Mouse (Mus musculus) embryonic facial prominence, embryonic 13.5 days (tissue): ENCODE measurements around the gene Mst1r. TPM values are rescaled to one million over a fixed set of nuclear protein-coding genes. Genes with fewer than 3 reads are reported as not detected.

Source experiments
- ATAC-seq: fragments of 200-750 bp; cut with Nextera tagmentation; 2 replicates; pipeline ENCODE4 v1.8.0; 2017; ENCODE audit warnings: low read depth; ENCODE audit not compliant: insufficient number of reproducible peaks, insufficient read depth, low FRiP score, low TSS enrichment
- H3K27ac ChIP-seq: fragments of 300-500 bp; sonication (generic); 2 replicates; pipeline ENCODE4 v1.5.1; 2015; ENCODE audit warnings: moderate library complexity, mild to moderate bottlenecking, inconsistent platforms
- H3K27me3 ChIP-seq: fragments of 300-500 bp; sonication (generic); 2 replicates; pipeline ENCODE4 v1.6.1; 2015; ENCODE audit warnings: mild to moderate bottlenecking, inconsistent platforms
- H3K36me3 ChIP-seq: fragments of 300-500 bp; sonication (generic); 2 replicates; pipeline ENCODE4 v1.6.1; 2015; ENCODE audit warnings: mild to moderate bottlenecking, inconsistent platforms
- H3K4me1 ChIP-seq: fragments of 300-500 bp; sonication (generic); 2 replicates; pipeline ENCODE4 v1.6.1; 2015; ENCODE audit warnings: inconsistent platforms
- H3K4me2 ChIP-seq: fragments of 300-500 bp; sonication (generic); 2 replicates; pipeline ENCODE4 v1.6.1; 2015; ENCODE audit warnings: moderate library complexity, mild to moderate bottlenecking, inconsistent platforms
- H3K4me3 ChIP-seq: fragments of 300-500 bp; sonication (generic); 2 replicates; pipeline ENCODE4 v1.5.1; 2015; ENCODE audit warnings: mild to moderate bottlenecking, inconsistent platforms
- H3K9ac ChIP-seq: fragments of 300-500 bp; sonication (generic); 2 replicates; pipeline ENCODE4 v1.6.1; 2015; ENCODE audit warnings: mild to moderate bottlenecking, inconsistent platforms
- H3K9me3 ChIP-seq: fragments of 300-500 bp; sonication (generic); 2 replicates; pipeline ENCODE4 v1.6.1; 2016; ENCODE audit warnings: inconsistent platforms
- WGBS: fragments of 180-500 bp; shearing (Covaris S2); methylation state at CpG from one replicate; pipeline ENCODE4 v1.1.7; 2015; ENCODE audit warnings: mixed read lengths; 5-methylcytosine and 5-hydroxymethylcytosine counted together
- polyA plus RNA-seq: library from polyadenylated mRNA; unstranded; fragments of >200 nt; fragmentation: Nextera tagmentation; extraction: Ambion mirVana; gene quantifications from 2 replicates; pipeline ENCODE4 v1.2.1, GENCODE M21; 2015

Gene Mst1r
- polyA plus RNA-seq, 1 experiment from 2014 or later, result 5.1 TPM

DNA sequence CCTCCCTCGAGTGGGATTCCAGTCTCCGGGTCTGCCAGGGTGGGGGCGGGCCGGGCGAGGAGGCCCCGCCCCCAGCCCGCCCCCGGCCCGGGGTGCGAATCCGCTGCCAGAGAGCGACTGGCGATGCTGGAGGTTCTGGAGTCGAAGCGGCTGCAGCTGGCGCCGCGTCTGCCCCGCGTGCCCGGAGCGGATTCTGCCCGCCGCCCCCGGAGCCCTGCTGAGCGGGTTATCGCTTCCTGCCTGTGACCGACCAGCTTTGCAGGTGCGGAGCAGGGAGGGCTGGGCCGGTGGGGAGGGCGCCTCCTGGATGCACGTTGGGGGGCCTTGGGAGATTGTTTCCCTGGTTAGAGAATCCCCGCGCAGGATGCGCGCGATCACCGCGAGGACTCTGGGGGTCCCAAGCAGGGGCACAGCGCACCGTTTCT lies 29.1 kb downstream of the Mst1r start:
- H3K4me1 ChIP-seq, result peaks cover 25% of the 10 kb centered on the region
- peak overlapping the region; percentile 97 for H3K4me2 ChIP-seq
- H3K9ac ChIP-seq, result peak overlapping the region; percentile 75
- peaks cover 48% of the 10 kb centered on the region for H3K27me3 ChIP-seq
- peak overlapping the region; percentile 59 for H3K4me3 ChIP-seq
- H3K27ac ChIP-seq, result no peak overlapping the region
- ATAC-seq, result no peak
- H3K36me3 ChIP-seq, result no peaks in the 10 kb centered on the region
- H3K9me3 ChIP-seq, result no peaks in the 10 kb centered on the region
- WGBS, result under 1% methylated on average over 40 of the region's 41 CpGs

DNA sequence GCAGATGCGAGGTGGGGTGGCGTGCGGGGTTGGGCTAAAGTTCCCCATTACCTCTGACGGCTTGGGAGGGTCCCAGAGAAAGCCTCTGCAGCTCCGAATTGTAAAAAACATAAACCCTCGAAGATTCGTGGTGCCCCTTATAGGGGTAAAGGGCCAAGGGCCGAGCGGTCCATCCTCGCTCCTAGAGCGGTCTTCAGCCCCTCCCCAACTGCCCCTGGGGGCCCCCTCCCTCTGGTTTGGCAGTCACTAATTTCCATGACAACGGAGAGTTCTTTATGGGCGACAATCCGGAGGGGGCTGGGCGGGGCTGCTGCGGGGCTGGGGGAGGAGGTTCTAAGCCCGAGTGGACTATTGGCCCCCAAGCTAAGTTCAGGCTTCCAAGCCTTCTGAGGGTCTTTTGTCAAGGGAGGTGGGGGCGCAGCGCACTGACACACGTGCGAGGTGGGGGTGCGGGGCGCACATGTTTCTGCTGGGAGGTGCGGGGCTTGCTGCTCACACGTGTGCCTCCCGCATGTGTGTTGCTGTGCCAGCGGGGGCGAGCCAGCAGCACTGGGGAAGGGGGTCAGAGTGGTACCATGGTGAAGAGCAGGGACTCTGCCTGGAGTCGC lies 29.6 kb downstream of the Mst1r start:
- Histone ChIP-seq H3K9ac (peak overlapping the region; percentile 75), H3K4me2 (peak overlapping the region; percentile 97), H3K27ac (no peak overlapping the region), H3K4me3 (peak overlapping the region; percentile 59), H3K9me3 (no peaks in the 10 kb centered on the region), H3K4me1 (peaks cover 25% of the 10 kb centered on the region), H3K27me3 (peaks cover 50% of the 10 kb centered on the region), H3K36me3 (no peaks in the 10 kb centered on the region)
- under 1% methylated on average over 29 of the region's 29 CpGs for WGBS
- ATAC-seq, result peak; percentile 26; the same call in 1 of the 2 replicates

GRCm38 (mm10) chr9:107936831-107937230 lies 30.2 kb downstream of the Mst1r start:
- peaks cover 50% of the 10 kb centered on the region for H3K27me3 ChIP-seq
- no peak for ATAC-seq
- H3K4me2 ChIP-seq, result peak overlapping the region; percentile 97
- H3K4me3 ChIP-seq, result peak overlapping the region; percentile 59
- H3K27ac ChIP-seq, result no peak overlapping the region
- WGBS, result 10% methylated on average over 3 of the region's 3 CpGs
- 0 out of 2 replicates have a peak overlapping the region, but pooled peaks have one; percentile 75 for H3K9ac ChIP-seq
- H3K4me1 ChIP-seq, result peaks cover 25% of the 10 kb centered on the region
- H3K36me3 ChIP-seq, result no peaks in the 10 kb centered on the region
- H3K9me3 ChIP-seq, result no peaks in the 10 kb centered on the region

DNA sequence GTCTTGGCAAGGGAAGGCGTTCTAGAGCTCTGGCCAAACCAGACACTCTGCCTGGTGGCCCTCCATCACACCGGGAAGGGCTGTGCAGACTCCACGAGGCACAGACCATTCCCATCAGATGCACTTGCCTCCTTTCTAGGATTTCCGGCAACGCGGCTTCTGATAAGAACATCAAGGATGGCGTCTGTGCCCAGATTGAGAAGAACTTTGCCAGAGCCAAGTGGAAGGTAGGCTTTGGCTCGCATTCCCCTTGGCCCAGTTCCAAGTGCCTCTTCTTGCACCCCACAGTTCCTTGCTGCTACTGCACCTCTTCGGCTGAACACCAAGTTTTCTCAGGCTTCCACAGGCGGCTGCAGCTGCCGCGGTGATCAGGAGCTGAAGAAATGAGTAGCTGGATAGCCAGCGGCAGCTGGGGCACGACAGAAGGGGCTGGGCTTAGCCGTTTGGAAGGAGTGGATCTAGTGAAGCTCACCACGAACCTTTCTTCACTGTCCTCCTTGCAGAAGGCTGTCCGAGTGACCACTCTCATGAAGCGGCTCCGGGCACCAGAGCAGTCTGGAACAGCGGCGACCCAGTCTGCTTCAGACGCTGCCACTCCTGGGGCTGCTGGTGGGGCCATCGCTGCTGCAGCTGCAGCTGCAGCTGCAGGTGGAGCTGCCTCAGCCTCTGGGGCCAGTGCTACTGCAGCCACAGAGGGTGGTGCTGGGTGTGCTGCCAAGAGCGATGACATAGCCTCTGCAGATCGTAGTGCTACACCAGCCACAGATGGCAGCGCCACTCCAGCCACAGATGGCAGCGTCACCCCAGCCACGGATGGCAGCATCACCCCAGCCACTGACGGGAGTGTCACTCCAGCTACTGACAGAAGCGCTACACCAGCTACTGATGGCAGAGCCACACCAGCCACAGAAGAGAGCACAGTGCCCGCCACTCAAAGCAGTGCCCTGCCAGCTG lies 40.8 kb downstream of the Mst1r start:
- H3K9ac ChIP-seq, result no peak overlapping the region; the same call in 1 of the 2 replicates
- H3K4me1 ChIP-seq, result peaks cover 15% of the 10 kb centered on the region
- H3K27me3 ChIP-seq, result no peaks in the 10 kb centered on the region
- H3K27ac ChIP-seq, result no peak overlapping the region
- WGBS, result 87% methylated on average over 31 of the region's 31 CpGs
- no peak overlapping the region for H3K4me2 ChIP-seq
- no peak overlapping the region for H3K4me3 ChIP-seq
- ATAC-seq, result no peak
- H3K36me3 ChIP-seq, result no peaks in the 10 kb centered on the region
- no peaks in the 10 kb centered on the region for H3K9me3 ChIP-seq

DNA sequence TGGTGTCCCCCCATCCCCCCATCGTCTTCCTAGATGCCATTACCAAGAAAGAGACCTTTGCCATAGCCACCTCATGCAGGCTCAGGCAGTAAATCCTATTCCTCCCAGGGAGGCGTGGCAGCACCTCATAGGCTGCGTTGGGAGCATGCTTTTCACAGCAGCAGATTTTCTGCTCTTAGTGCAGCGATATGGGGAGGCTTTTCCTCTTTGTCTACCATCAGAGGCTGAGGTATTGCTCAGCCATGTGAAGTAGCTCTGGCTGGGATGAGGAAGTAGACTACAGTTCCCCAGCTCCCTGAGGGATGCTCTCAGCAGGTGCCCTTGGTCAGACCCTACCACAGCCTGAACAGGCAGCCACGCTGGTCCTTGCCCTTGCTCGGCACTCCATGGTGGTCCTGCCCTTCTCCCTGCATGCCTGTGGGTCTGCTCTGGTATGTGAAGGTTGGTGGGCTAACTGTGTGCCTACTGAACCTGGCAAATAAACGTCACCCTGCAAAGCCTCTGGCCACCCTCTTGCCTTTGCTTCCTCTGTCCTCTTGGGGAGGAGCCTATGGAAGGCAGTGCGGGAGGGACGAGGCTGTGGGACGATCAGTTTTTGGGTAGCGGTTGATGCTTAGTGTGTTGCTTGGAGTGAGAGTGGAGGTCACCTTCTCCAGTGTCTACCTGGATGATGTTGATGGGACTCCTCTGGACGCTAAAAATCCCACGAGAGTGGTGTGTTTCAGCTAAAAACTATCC lies 42.7 kb downstream of the Mst1r start:
- H3K4me1 ChIP-seq, result peaks cover 15% of the 10 kb centered on the region
- no peak overlapping the region for H3K9ac ChIP-seq
- H3K27me3 ChIP-seq, result no peaks in the 10 kb centered on the region
- no peak overlapping the region for H3K27ac ChIP-seq
- H3K36me3 ChIP-seq, result no peaks in the 10 kb centered on the region
- ATAC-seq, result no peak
- H3K9me3 ChIP-seq, result no peaks in the 10 kb centered on the region
- WGBS, result 80% methylated on average over 13 of the region's 13 CpGs
- H3K4me2 ChIP-seq, result no peak overlapping the region
- no peak overlapping the region for H3K4me3 ChIP-seq

GRCm38 (mm10) chr9:107949922-107950235 lies 43.2 kb downstream of the Mst1r start, which contains the start of gene Traip:
Gene Traip, plus strand, starts transcription at chr9:107950136.
- ATAC-seq, result no peak
- peak within 1 kb of the TSS; percentile 78 for H3K27ac ChIP-seq
- H3K9me3 ChIP-seq, result no peaks in the 10 kb centered on the region
- H3K4me1 ChIP-seq, result peaks cover 15% of the 10 kb centered on the region
- no peaks in the 10 kb centered on the region for H3K36me3 ChIP-seq
- 81% methylated on average over 10 of the region's 10 CpGs for WGBS
- peak within 1 kb of the TSS; percentile 79 for H3K9ac ChIP-seq
- peak within 1 kb of the TSS; percentile 58 for H3K4me3 ChIP-seq
- peak within 1 kb of the TSS; percentile 84 for H3K4me2 ChIP-seq
- H3K27me3 ChIP-seq, result no peaks in the 10 kb centered on the region

DNA sequence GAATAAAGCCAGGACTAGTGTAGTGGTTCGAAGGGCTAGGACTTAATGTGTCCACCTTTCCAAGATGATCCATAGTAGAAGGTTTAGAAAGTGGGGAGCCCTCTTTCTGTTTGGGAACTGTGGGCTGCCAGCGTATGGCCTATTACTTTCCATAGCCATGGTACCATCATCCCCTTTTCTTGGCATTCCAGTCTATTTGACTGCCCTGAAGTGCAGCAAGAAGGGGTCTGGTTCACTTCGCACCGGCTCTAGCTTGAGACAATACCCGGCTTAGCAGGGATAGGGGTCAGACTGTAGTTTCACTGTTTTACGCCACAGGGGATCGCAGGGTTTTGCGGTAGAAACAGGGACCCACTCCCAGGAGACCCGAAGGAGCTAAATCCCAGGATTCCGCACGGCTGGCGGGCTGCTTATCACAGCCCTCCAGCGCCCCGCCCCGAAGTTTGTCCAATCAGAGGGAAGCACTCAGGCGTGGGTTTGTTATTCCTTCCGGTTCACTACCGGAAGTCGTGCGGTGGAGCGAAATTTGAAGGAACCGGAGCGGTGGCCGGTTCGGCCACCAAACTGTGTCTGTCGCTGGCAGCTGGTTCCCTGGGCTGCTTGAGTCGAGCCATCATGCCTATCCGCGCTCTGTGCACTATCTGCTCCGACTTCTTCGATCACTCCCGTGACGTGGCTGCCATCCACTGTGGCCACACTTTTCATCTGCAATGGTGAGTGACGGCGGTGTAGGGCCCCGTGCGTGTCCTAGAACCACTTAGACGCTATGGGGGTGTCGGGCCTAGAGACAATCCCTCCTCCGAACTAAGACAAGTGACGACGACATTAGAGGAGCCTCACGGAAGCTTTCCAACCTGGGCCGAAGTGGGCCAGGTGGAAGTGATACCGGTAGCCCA lies 44.0 kb downstream of the Mst1r start:
- Histone ChIP-seq H3K4me1 (peaks cover 15% of the 10 kb centered on the region), H3K36me3 (0 out of 2 replicates have a peak, but pooled peaks cover under 1% of the 10 kb centered on the region), H3K27ac (peak overlapping the region; percentile 78), H3K9me3 (no peaks in the 10 kb centered on the region), H3K9ac (peak overlapping the region; percentile 79), H3K4me2 (peak overlapping the region; percentile 84), H3K27me3 (no peaks in the 10 kb centered on the region), H3K4me3 (peak overlapping the region; percentile 58)
- peak; percentile 89 for ATAC-seq
- WGBS, result 14% methylated on average over 45 of the region's 45 CpGs

GRCm38 (mm10) chr9:107955613-107956289 lies 49.1 kb downstream of the Mst1r start:
- H3K27me3 ChIP-seq, result no peaks in the 10 kb centered on the region
- H3K4me1 ChIP-seq, result peaks cover 11% of the 10 kb centered on the region
- no peaks in the 10 kb centered on the region for H3K9me3 ChIP-seq
- no peak overlapping the region for H3K27ac ChIP-seq
- 80% methylated on average over 6 of the region's 6 CpGs for WGBS
- H3K9ac ChIP-seq, result no peak overlapping the region
- no peak overlapping the region for H3K4me3 ChIP-seq
- peaks cover 37% of the 10 kb centered on the region for H3K36me3 ChIP-seq
- no peak overlapping the region for H3K4me2 ChIP-seq
- ATAC-seq, result no peak

- ATAC-seq, result no peak
- Histone ChIP-seq H3K9me3 (no peaks in the 10 kb centered on the region), H3K36me3 (peaks cover 51% of the 10 kb centered on the region), H3K9ac (no peak overlapping the region), H3K4me3 (no peak overlapping the region), H3K27ac (no peak overlapping the region), H3K27me3 (no peaks in the 10 kb centered on the region), H3K4me2 (no peak overlapping the region), H3K4me1 (peaks cover under 1% of the 10 kb centered on the region)
- 75% methylated on average over 6 of the region's 6 CpGs for WGBS
Measured at GRCm38 (mm10) chr9:107957141-107957540, 50.5 kb downstream of the Mst1r start.

DNA sequence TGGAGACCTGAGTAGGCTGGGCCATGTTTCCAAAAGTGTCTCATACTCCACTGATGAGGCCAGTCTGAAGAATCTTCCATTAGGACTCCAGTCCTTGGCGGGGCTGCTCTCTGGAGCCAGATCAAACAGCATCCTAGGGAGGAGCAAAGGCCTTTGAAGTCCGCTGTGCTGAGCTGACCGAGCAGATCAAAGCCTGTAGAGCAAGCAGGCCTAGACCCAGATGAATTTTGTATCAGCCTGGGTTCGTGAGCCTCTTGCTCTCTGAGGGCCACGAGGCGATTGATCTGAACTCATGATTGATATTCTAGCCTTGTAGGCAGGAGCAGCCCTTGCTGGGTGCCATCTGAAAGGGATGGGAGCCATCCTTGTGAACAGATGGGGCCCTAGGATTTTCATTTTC lies 53.2 kb downstream of the Mst1r start:
- Histone ChIP-seq H3K9ac (no peak overlapping the region), H3K4me3 (no peak overlapping the region), H3K36me3 (peaks cover 64% of the 10 kb centered on the region), H3K27ac (no peak overlapping the region), H3K9me3 (no peaks in the 10 kb centered on the region), H3K4me1 (no peaks in the 10 kb centered on the region), H3K27me3 (no peaks in the 10 kb centered on the region), H3K4me2 (no peak overlapping the region)
- no peak for ATAC-seq
- 73% methylated on average over 6 of the region's 6 CpGs for WGBS
